ENCODE assay signal across 24 mouse cellular contexts in the genomic region with DNA sequence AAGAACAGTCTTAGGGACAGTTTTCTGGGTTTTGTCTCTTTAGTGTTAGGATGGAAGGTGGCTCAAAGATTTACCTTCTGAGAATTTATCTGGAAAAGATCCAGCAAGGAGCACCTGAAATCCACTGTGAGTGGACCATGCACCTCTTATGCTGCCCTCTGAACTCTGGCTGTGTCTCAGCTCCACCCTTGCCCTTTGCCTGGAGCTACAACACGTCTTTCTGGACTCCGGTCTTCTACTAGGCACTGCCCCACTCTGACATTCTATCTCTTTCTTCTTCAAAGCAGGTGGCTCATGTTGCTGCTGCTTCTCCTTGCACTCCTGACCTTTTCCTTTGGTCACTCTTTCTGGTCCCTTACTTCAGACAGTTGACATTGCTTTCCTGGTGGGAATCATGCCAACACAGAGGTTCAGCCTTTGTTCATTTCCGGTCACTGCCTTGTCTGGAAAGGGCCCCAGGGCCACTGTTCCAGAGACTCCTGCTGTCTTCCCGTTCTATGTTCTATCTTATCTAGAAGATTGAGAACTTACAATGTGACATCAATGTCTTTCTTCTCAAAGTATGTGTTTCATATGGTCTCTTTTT. TPM values are rescaled to one million over a fixed set of nuclear protein-coding genes. Genes with fewer than 3 reads are reported as not detected.
DNase-seq lines count a peak whose midpoint lies in the region; ATAC-seq and TF ChIP-seq lines count a peak whose summit lies in the region.
"Had no signal": no experiment of that assay in that cellular context is flagged by ENCODE, and none has a peak within 500 bp of the region (broad histone marks: within the 10 kb centered on the region; RNA-seq: fewer than 3 reads in every experiment).

No protein-coding gene starts in this region.

- no peak overlapping the region for H3ac ChIP-seq in myocyte (ENCODE audit: control insufficient read depth, insufficient read length)

- no peak for TF ChIP-seq POLR2A in myocyte (IDR thresholded peaks at IDR 0.05; ENCODE audit: insufficient read length, low read depth)

- H3K9ac ChIP-seq in kidney, embryonic 16.5 days (replicated peaks; ENCODE audit: low read length) = no peak overlapping the region
- no peak overlapping the region for H3K9ac ChIP-seq in intestine, embryonic 15.5 days
- H3K9ac ChIP-seq: embryonic facial prominence, embryonic 13.5 days; forebrain, embryonic 12.5 days; heart, embryonic 15.5 days had no signal

- no peak overlapping the region for H3K27ac ChIP-seq in kidney, embryonic 16.5 days (ENCODE audit: low read length)
- H3K27ac ChIP-seq in intestine, embryonic 15.5 days = no peak overlapping the region
- H3K27ac ChIP-seq in midbrain, embryonic 10.5 days (replicated peaks) = no peak overlapping the region
- H3K27ac ChIP-seq: embryonic facial prominence, embryonic 13.5 days; forebrain, embryonic 12.5 days; heart, adult 2 months; heart, embryonic 15.5 days; hindbrain, embryonic 10.5 days had no signal

- no peaks in the 10 kb centered on the region for H3K79me2 ChIP-seq in myocyte (ENCODE audit: control insufficient read depth, insufficient read depth)

- 40% methylated on average over 4 of the region's 4 CpGs for WGBS in kidney, embryonic 16.5 days
- 63% methylated on average over 4 of the region's 4 CpGs for WGBS in intestine, embryonic 15.5 days
- WGBS in midbrain, embryonic 10.5 days = 80% methylated on average over 4 of the region's 4 CpGs

- H3K27me3 ChIP-seq in kidney, embryonic 16.5 days (ENCODE audit: insufficient read depth, low read length) = no peaks in the 10 kb centered on the region
- H3K27me3 ChIP-seq in intestine, embryonic 15.5 days (replicated peaks) = no peaks in the 10 kb centered on the region
- H3K27me3 ChIP-seq in myocyte (ENCODE audit: control insufficient read depth, insufficient read depth, insufficient read length) = no peaks in the 10 kb centered on the region
- H3K27me3 ChIP-seq in midbrain, embryonic 10.5 days (ENCODE audit: low read depth, poor library complexity, severe bottlenecking) = no peaks in the 10 kb centered on the region
- H3K27me3 ChIP-seq: embryonic facial prominence, embryonic 13.5 days; forebrain, embryonic 12.5 days; heart, embryonic 15.5 days had no signal

- ATAC-seq in kidney, embryonic 16.5 days (ENCODE audit: low FRiP score, low TSS enrichment) = no peak
- ATAC-seq in intestine, embryonic 15.5 days = 0 out of 2 replicates have a peak, but pooled peaks have one; percentile 36
- ATAC-seq: forebrain, embryonic 16.5 days had no signal

- intact Hi-C loops in heart, postnatal 10 days (cut with DNase I) = no loop called here

- H3K4me2 ChIP-seq in kidney, embryonic 16.5 days (replicated peaks; ENCODE audit: low read depth, low read length) = no peak overlapping the region
- no peak overlapping the region for H3K4me2 ChIP-seq in intestine, embryonic 15.5 days (replicated peaks)
- H3K4me2 ChIP-seq in myocyte (ENCODE audit: low read depth) = peak overlapping the region; percentile 28
- H3K4me2 ChIP-seq: embryonic facial prominence, embryonic 13.5 days; forebrain, embryonic 12.5 days; heart, embryonic 11.5 days; heart, embryonic 15.5 days had no signal

- no peaks in the 10 kb centered on the region for H3K36me3 ChIP-seq in kidney, embryonic 16.5 days (ENCODE audit: insufficient read depth, low read length)
- no peaks in the 10 kb centered on the region for H3K36me3 ChIP-seq in intestine, embryonic 15.5 days
- H3K36me3 ChIP-seq in myocyte (ENCODE audit: control insufficient read depth, insufficient read depth) = no peaks in the 10 kb centered on the region
- H3K36me3 ChIP-seq in midbrain, embryonic 10.5 days = no peaks in the 10 kb centered on the region
- H3K36me3 ChIP-seq: embryonic facial prominence, embryonic 13.5 days; forebrain, embryonic 12.5 days; heart, embryonic 15.5 days; hindbrain, embryonic 10.5 days had no signal

- no peak overlapping the region for H3K4me3 ChIP-seq in kidney, embryonic 16.5 days (ENCODE audit: low read length)
- no peak overlapping the region for H3K4me3 ChIP-seq in intestine, embryonic 15.5 days (replicated peaks)
- H3K4me3 ChIP-seq in myocyte = no peak overlapping the region
- no peak overlapping the region for H3K4me3 ChIP-seq in midbrain, embryonic 10.5 days
- H3K4me3 ChIP-seq: embryonic facial prominence, embryonic 13.5 days; forebrain, embryonic 12.5 days; heart, adult 2 months; heart, embryonic 15.5 days; hindbrain, embryonic 10.5 days had no signal

- peak; percentile 75 for DNase-seq in heart, adult 11 months
- no peak for DNase-seq in heart, postnatal 10 days
- DNase-seq in kidney, adult 9 months = peak; percentile 49
- DNase-seq in midbrain, embryonic 10.5 days (ENCODE audit: low spot score) = no peak
- DNase-seq: adrenal gland, postnatal 10 days; cerebellum, adult 18-20 months; cerebellum, adult 9-11 months; cerebellum, postnatal 36 days; gastrocnemius, postnatal 10 days; heart, adult 2 months had no signal

- H3K4me1 ChIP-seq in kidney, embryonic 16.5 days (ENCODE audit: insufficient read depth, low read length) = no peaks in the 10 kb centered on the region
- H3K4me1 ChIP-seq in intestine, embryonic 15.5 days (replicated peaks) = no peaks in the 10 kb centered on the region
- no peaks in the 10 kb centered on the region for H3K4me1 ChIP-seq in midbrain, embryonic 10.5 days
- H3K4me1 ChIP-seq: embryonic facial prominence, embryonic 13.5 days; forebrain, embryonic 12.5 days; heart, embryonic 15.5 days; hindbrain, embryonic 10.5 days had no signal

- H3K9me3 ChIP-seq in kidney, embryonic 16.5 days (ENCODE audit: low read length) = no peaks in the 10 kb centered on the region
- no peaks in the 10 kb centered on the region for H3K9me3 ChIP-seq in intestine, embryonic 15.5 days
- H3K9me3 ChIP-seq in midbrain, embryonic 10.5 days (replicated peaks) = no peaks in the 10 kb centered on the region
- H3K9me3 ChIP-seq: embryonic facial prominence, embryonic 13.5 days; forebrain, embryonic 12.5 days; heart, embryonic 15.5 days; hindbrain, embryonic 10.5 days had no signal

TF ChIP-seq in myocyte, 11 proteins besides CTCF, POLR2A, EP300 and RAD21:
- no peak for TF ChIP-seq MAX (IDR thresholded peaks at IDR 0.05; ENCODE audit: low read depth)
- TF ChIP-seq TCF3 (IDR thresholded peaks at IDR 0.05; ENCODE audit: insufficient read length, low read depth) = no peak
- no peak for TF ChIP-seq USF1 (IDR thresholded peaks at IDR 0.05; ENCODE audit: low read depth)
- no peak for TF ChIP-seq TCF12 (IDR thresholded peaks at IDR 0.05; ENCODE audit: insufficient read depth, poor library complexity, severe bottlenecking)
- no peak for TF ChIP-seq MYOD1 (IDR thresholded peaks at IDR 0.05; ENCODE audit: control insufficient read depth in 1 of 3, insufficient read length in 2 of 3, low read depth in 2 of 3)
- no peak for TF ChIP-seq CEBPB (IDR thresholded peaks at IDR 0.05; ENCODE audit: insufficient read depth, poor library complexity, severe bottlenecking)
- no peak for TF ChIP-seq POLR2AphosphoS2 (IDR thresholded peaks at IDR 0.05; ENCODE audit: insufficient read length, low read depth)
- no peak for TF ChIP-seq REST (IDR thresholded peaks at IDR 0.05; ENCODE audit: insufficient read depth, insufficient read length)

RNA-seq across cellular contexts. Expression of gene Snd1, which starts 4.8 kb away (rescaled TPM):
- total RNA-seq in heart, postnatal 10 days (2021) = 100 to 1,000 TPM in 1 of 2 experiments, 10 to 100 TPM in 1; 91.2 to 105 TPM
- polyA plus RNA-seq in kidney, embryonic 16.5 days (2015; fragmentation: Nextera tagmentation; extraction: Ambion mirVana) = 134 and 136 TPM in 2 replicates
- 128 and 138 TPM in 2 replicates for polyA plus RNA-seq in intestine, embryonic 15.5 days (2015; fragmentation: Nextera tagmentation; extraction: Ambion mirVana)
- 190 TPM for polyA plus RNA-seq in myocyte (2012; fragmentation: generic; extraction: Trizol)
- 110 and 117 TPM in 2 replicates for polyA plus RNA-seq in midbrain, embryonic 10.5 days (2016; fragmentation: Nextera tagmentation; extraction: Ambion mirVana)

RNA-seq across cellular contexts. Expression of gene Pax4, which starts 21.0 kb away (rescaled TPM):
- not detected for total RNA-seq in heart, postnatal 10 days (2021)
- not detected in 2 replicates for polyA plus RNA-seq in kidney, embryonic 16.5 days (2015; fragmentation: Nextera tagmentation; extraction: Ambion mirVana)
- 2.2 and 2.9 TPM in 2 replicates for polyA plus RNA-seq in intestine, embryonic 15.5 days (2015; fragmentation: Nextera tagmentation; extraction: Ambion mirVana)
- polyA plus RNA-seq in myocyte (2012; fragmentation: generic; extraction: Trizol) = not detected
- 0.21 TPM in 1 of 2 replicates, not detected in the other for polyA plus RNA-seq in midbrain, embryonic 10.5 days (2016; fragmentation: Nextera tagmentation; extraction: Ambion mirVana)
- total RNA-seq: adrenal gland, postnatal 10 days; gastrocnemius, postnatal 10 days; gastrocnemius, postnatal 4 days; heart, adult 2 months; heart, postnatal 25 days; MEL had no signal
- polyA plus RNA-seq: C2C12; embryonic facial prominence, embryonic 13.5 days; forebrain, embryonic 12.5 days; frontal cortex, adult 2 months; heart, adult 2 months; heart, embryonic 11.5 days; heart, embryonic 15.5 days; hindbrain, embryonic 10.5 days had no signal

RNA-seq across cellular contexts. Expression of gene Gcc1, which starts 41.9 kb away (rescaled TPM):
- total RNA-seq in heart, postnatal 10 days (2021) = 10 to 100 TPM; 10.8 to 11.6 TPM
- polyA plus RNA-seq in kidney, embryonic 16.5 days (2015; fragmentation: Nextera tagmentation; extraction: Ambion mirVana) = 11.5 and 12.6 TPM in 2 replicates
- polyA plus RNA-seq in intestine, embryonic 15.5 days (2015; fragmentation: Nextera tagmentation; extraction: Ambion mirVana) = 8.5 and 8.7 TPM in 2 replicates
- polyA plus RNA-seq in myocyte (2012; fragmentation: generic; extraction: Trizol) = 6.7 TPM
- polyA plus RNA-seq in midbrain, embryonic 10.5 days (2016; fragmentation: Nextera tagmentation; extraction: Ambion mirVana) = 11.3 and 11.4 TPM in 2 replicates

RNA-seq across cellular contexts. Expression of gene Fscn3, which starts 42.5 kb away (rescaled TPM):
- total RNA-seq in heart, postnatal 10 days (2021) = not detected
- polyA plus RNA-seq in kidney, embryonic 16.5 days (2015; fragmentation: Nextera tagmentation; extraction: Ambion mirVana) = not detected in 2 replicates
- polyA plus RNA-seq in intestine, embryonic 15.5 days (2015; fragmentation: Nextera tagmentation; extraction: Ambion mirVana) = not detected in 2 replicates
- not detected for polyA plus RNA-seq in myocyte (2012; fragmentation: generic; extraction: Trizol)
- 0.06 TPM in 1 of 2 replicates, not detected in the other for polyA plus RNA-seq in midbrain, embryonic 10.5 days (2016; fragmentation: Nextera tagmentation; extraction: Ambion mirVana)
- total RNA-seq: gastrocnemius, postnatal 10 days; heart, adult 2 months; heart, postnatal 25 days; MEL had no signal
- polyA plus RNA-seq: C2C12; embryonic facial prominence, embryonic 13.5 days; forebrain, embryonic 12.5 days; forebrain, embryonic 16.5 days; heart, adult 2 months; heart, embryonic 11.5 days; heart, embryonic 15.5 days; hindbrain, embryonic 10.5 days had no signal

RNA-seq across cellular contexts. Expression of gene Arf5, which starts 46.8 kb away (rescaled TPM):
- total RNA-seq in heart, postnatal 10 days (2021) = 100 to 1,000 TPM; 205 TPM
- 328 and 350 TPM in 2 replicates for polyA plus RNA-seq in kidney, embryonic 16.5 days (2015; fragmentation: Nextera tagmentation; extraction: Ambion mirVana)
- 267 and 282 TPM in 2 replicates for polyA plus RNA-seq in intestine, embryonic 15.5 days (2015; fragmentation: Nextera tagmentation; extraction: Ambion mirVana)
- polyA plus RNA-seq in myocyte (2012; fragmentation: generic; extraction: Trizol) = 209 TPM
- 299 and 324 TPM in 2 replicates for polyA plus RNA-seq in midbrain, embryonic 10.5 days (2016; fragmentation: Nextera tagmentation; extraction: Ambion mirVana)

Comparison
In these comparisons a context has a peak if more than half of its experiments do, and no peak if none do; other contexts are left out.
1. DNase-seq: peak in heart, adult 11 months (single experiment) and kidney, adult 9 months (single experiment); none in heart, postnatal 10 days (0 of 2) and midbrain, embryonic 10.5 days (single experiment).